Mouse (Mus musculus): ENCODE measurements around the gene Cdc123. TPM values are rescaled to one million over a fixed set of nuclear protein-coding genes. Genes with fewer than 3 reads are reported as not detected.

Gene Cdc123
- polyA plus RNA-seq, 1 experiment from 2014 or later, result 275 TPM

GRCm38 (mm10) chr2:5768946-5769345 lies 76.0 kb downstream of the Cdc123 start:
- Histone ChIP-seq H3K4me1 (peaks cover 3% of the 10 kb centered on the region; the same call in 1 of the 2 replicates), H3K36me3 (no peaks in the 10 kb centered on the region), H3K27me3 (replicated peaks) (no peaks in the 10 kb centered on the region), H3K27ac (replicated peaks) (no peak overlapping the region), H3K4me2 (no peak overlapping the region), H3K4me3 (replicated peaks) (no peak overlapping the region), H3K9ac (replicated peaks) (no peak overlapping the region), H3K9me3 (replicated peaks) (no peaks in the 10 kb centered on the region)
- ATAC-seq (ENCODE audit: low FRiP score), result no peak
- WGBS, result 95% methylated on average over 4 of the region's 4 CpGs

- no peak for ATAC-seq (ENCODE audit: low FRiP score)
- H3K9me3 ChIP-seq (replicated peaks), result no peaks in the 10 kb centered on the region
- no peak overlapping the region for H3K9ac ChIP-seq (replicated peaks)
- no peaks in the 10 kb centered on the region for H3K4me1 ChIP-seq
- 93% methylated on average over 3 of the region's 3 CpGs for WGBS
- no peak overlapping the region for H3K4me2 ChIP-seq
- H3K27me3 ChIP-seq (replicated peaks), result no peaks in the 10 kb centered on the region
- H3K4me3 ChIP-seq (replicated peaks), result no peak overlapping the region
- H3K27ac ChIP-seq (replicated peaks), result no peak overlapping the region
- no peaks in the 10 kb centered on the region for H3K36me3 ChIP-seq
These were observed 82.9 kb downstream of the Cdc123 start for GRCm38 (mm10) chr2:5762031-5762430.

GRCm38 (mm10) chr2:5760479-5761008 lies 84.4 kb downstream of the Cdc123 start:
- Histone ChIP-seq H3K36me3 (no peaks in the 10 kb centered on the region), H3K9ac (replicated peaks) (no peak overlapping the region), H3K4me3 (replicated peaks) (no peak overlapping the region), H3K9me3 (replicated peaks) (no peaks in the 10 kb centered on the region), H3K27ac (replicated peaks) (no peak overlapping the region), H3K27me3 (replicated peaks) (no peaks in the 10 kb centered on the region), H3K4me2 (no peak overlapping the region), H3K4me1 (no peaks in the 10 kb centered on the region)
- WGBS, result 92% methylated on average over 8 of the region's 8 CpGs
- no peak for ATAC-seq (ENCODE audit: low FRiP score)

- ATAC-seq (ENCODE audit: low FRiP score), result no peak
- H3K4me3 ChIP-seq (replicated peaks), result no peak overlapping the region
- WGBS, result 93% methylated on average over 2 of the region's 2 CpGs
- H3K9me3 ChIP-seq (replicated peaks), result no peaks in the 10 kb centered on the region
- no peak overlapping the region for H3K27ac ChIP-seq (replicated peaks)
- no peaks in the 10 kb centered on the region for H3K27me3 ChIP-seq (replicated peaks)
- H3K9ac ChIP-seq (replicated peaks), result no peak overlapping the region
- H3K36me3 ChIP-seq, result no peaks in the 10 kb centered on the region
- no peak overlapping the region for H3K4me2 ChIP-seq
- no peaks in the 10 kb centered on the region for H3K4me1 ChIP-seq
These were observed 86.4 kb downstream of the Cdc123 start for GRCm38 (mm10) chr2:5758569-5758968.

- Histone ChIP-seq H3K4me1 (no peaks in the 10 kb centered on the region), H3K27ac (replicated peaks) (no peak overlapping the region), H3K4me2 (no peak overlapping the region), H3K4me3 (replicated peaks) (no peak overlapping the region), H3K36me3 (no peaks in the 10 kb centered on the region), H3K9me3 (replicated peaks) (no peaks in the 10 kb centered on the region), H3K27me3 (replicated peaks) (no peaks in the 10 kb centered on the region), H3K9ac (replicated peaks) (no peak overlapping the region)
- ATAC-seq (ENCODE audit: low FRiP score), result no peak
- 84% methylated on average over 3 of the region's 3 CpGs for WGBS
These were observed 94.1 kb downstream of the Cdc123 start for GRCm38 (mm10) chr2:5750872-5751271.

GRCm38 (mm10) chr2:5749210-5749609 lies 95.8 kb downstream of the Cdc123 start:
- Histone ChIP-seq H3K27me3 (replicated peaks) (no peaks in the 10 kb centered on the region), H3K4me3 (replicated peaks) (no peak overlapping the region), H3K27ac (replicated peaks) (no peak overlapping the region), H3K36me3 (no peaks in the 10 kb centered on the region), H3K4me2 (no peak overlapping the region), H3K4me1 (no peaks in the 10 kb centered on the region), H3K9ac (replicated peaks) (no peak overlapping the region), H3K9me3 (replicated peaks) (no peaks in the 10 kb centered on the region)
- ATAC-seq (ENCODE audit: low FRiP score), result no peak
- WGBS, result 83% methylated on average over 6 of the region's 6 CpGs

GRCm38 (mm10) chr2:5747545-5748043 lies 97.4 kb downstream of the Cdc123 start:
- Histone ChIP-seq H3K9me3 (replicated peaks) (no peaks in the 10 kb centered on the region), H3K27ac (replicated peaks) (no peak overlapping the region), H3K4me1 (no peaks in the 10 kb centered on the region), H3K4me2 (no peak overlapping the region), H3K36me3 (no peaks in the 10 kb centered on the region), H3K4me3 (replicated peaks) (no peak overlapping the region), H3K9ac (replicated peaks) (no peak overlapping the region), H3K27me3 (replicated peaks) (no peaks in the 10 kb centered on the region)
- ATAC-seq (ENCODE audit: low FRiP score), result no peak
- 88% methylated on average over 5 of the region's 5 CpGs for WGBS

- no peak overlapping the region for H3K4me3 ChIP-seq (replicated peaks)
- no peak overlapping the region for H3K27ac ChIP-seq (replicated peaks)
- no peak overlapping the region for H3K4me2 ChIP-seq
- no peak overlapping the region for H3K9ac ChIP-seq (replicated peaks)
- 83% methylated on average over 12 of the region's 12 CpGs for WGBS
- H3K4me1 ChIP-seq, result no peaks in the 10 kb centered on the region
- H3K27me3 ChIP-seq (replicated peaks), result no peaks in the 10 kb centered on the region
- H3K36me3 ChIP-seq, result no peaks in the 10 kb centered on the region
- ATAC-seq (ENCODE audit: low FRiP score), result no peak
- no peaks in the 10 kb centered on the region for H3K9me3 ChIP-seq (replicated peaks)
These were observed 98.4 kb downstream of the Cdc123 start for GRCm38 (mm10) chr2:5746529-5746928.

Other genes with a start within 250 kb of the Cdc123 start
- gene Camk1d, start 130.6 kb downstream of the Cdc123 start, polyA plus RNA-seq (2015; fragmentation: Nextera tagmentation; extraction: Ambion mirVana), result 7.6 and 9.7 TPM in 2 replicates
- 28.8 and 40.0 TPM in 2 replicates for gene Nudt5, start 145 bp downstream of the Cdc123 start, polyA plus RNA-seq (2015; fragmentation: Nextera tagmentation; extraction: Ambion mirVana)
- gene Gm13199, start 17.8 kb upstream of the Cdc123 start, polyA plus RNA-seq (2015; fragmentation: Nextera tagmentation; extraction: Ambion mirVana), result 0.83 and 1.8 TPM in 2 replicates
- 118 and 122 TPM in 2 replicates for gene Sec61a2, start 50.3 kb upstream of the Cdc123 start, polyA plus RNA-seq (2015; fragmentation: Nextera tagmentation; extraction: Ambion mirVana)
- 6.1 and 6.5 TPM in 2 replicates for gene Dhtkd1, start 97.6 kb upstream of the Cdc123 start, polyA plus RNA-seq (2015; fragmentation: Nextera tagmentation; extraction: Ambion mirVana)
- 7.3 and 8.0 TPM in 2 replicates for gene Upf2, start 106.3 kb upstream of the Cdc123 start, polyA plus RNA-seq (2015; fragmentation: Nextera tagmentation; extraction: Ambion mirVana)

Measured in neural tube, embryonic 15.5 days (tissue).